27 mouse cellular contexts compared by ENCODE assay signal in genomic region chr16:50063540-50063939, GRCm38 (mm10).
DNase-seq lines count a peak whose midpoint lies in the region; ATAC-seq and TF ChIP-seq lines count a peak whose summit lies in the region.
"Had no signal": no experiment of that assay in that cellular context is flagged by ENCODE, and none has a peak within 500 bp of the region (broad histone marks: within the 10 kb centered on the region; RNA-seq: fewer than 3 reads in every experiment).

No protein-coding gene starts in this region.

- ATAC-seq in megakaryocyte, adult 5-6 weeks (ENCODE audit: poor library complexity, severe bottlenecking), result no peak
- ATAC-seq in hindbrain, embryonic 12.5 days (ENCODE audit: low FRiP score), result no peak
- ATAC-seq: liver, embryonic 12.5 days; liver, postnatal 0 days; lung, postnatal 0 days had no signal

- peaks cover 15% of the 10 kb centered on the region for H3K36me3 ChIP-seq in megakaryocyte, embryonic 14.5 days (replicated peaks; ENCODE audit: low read length)
- no peaks in the 10 kb centered on the region for H3K36me3 ChIP-seq in C2C12 (ENCODE audit: control insufficient read depth, insufficient read depth)
- H3K36me3 ChIP-seq in hindbrain, embryonic 12.5 days, result no peaks in the 10 kb centered on the region
- H3K36me3 ChIP-seq: embryonic facial prominence, embryonic 13.5 days; forebrain, embryonic 12.5 days; liver, embryonic 12.5 days; midbrain, embryonic 10.5 days; neural tube, embryonic 12.5 days had no signal

- H3K9me3 ChIP-seq in megakaryocyte, embryonic 14.5 days, result peaks cover 3% of the 10 kb centered on the region; the same call in 1 of the 2 replicates
- no peaks in the 10 kb centered on the region for H3K9me3 ChIP-seq in hindbrain, embryonic 12.5 days (replicated peaks)
- H3K9me3 ChIP-seq: embryonic facial prominence, embryonic 13.5 days; forebrain, embryonic 12.5 days; liver, embryonic 12.5 days; midbrain, embryonic 10.5 days; neural tube, embryonic 12.5 days had no signal

- 86% methylated on average over 4 of the region's 4 CpGs for WGBS in hindbrain, embryonic 12.5 days

- peak; percentile 39 for DNase-seq in brain, adult 2 months (ENCODE audit: low read depth, low spot score)
- DNase-seq in right cerebral cortex, postnatal 14 days, result no peak
- DNase-seq in spleen, adult 18-20 months, result no peak
- DNase-seq: adrenal gland, adult 8-10 months; cerebellum, adult 9-11 months; gastrocnemius, postnatal 14 days; heart, postnatal 4 days; kidney, adult 18-20 months; kidney, postnatal 4 days; liver, postnatal 0 days; lung, postnatal 4 days; right cerebral cortex, adult 18-20 months had no signal

- no peaks in the 10 kb centered on the region for H3K79me2 ChIP-seq in C2C12 (ENCODE audit: control insufficient read depth, insufficient read depth)

- TF ChIP-seq CTCF in C2C12 (IDR thresholded peaks at IDR 0.05; ENCODE audit: control insufficient read depth, insufficient read depth, insufficient read length), result no peak

- no peak overlapping the region for H3K4me2 ChIP-seq in hindbrain, embryonic 12.5 days (replicated peaks)
- H3K4me2 ChIP-seq: embryonic facial prominence, embryonic 13.5 days; forebrain, embryonic 12.5 days; heart, embryonic 11.5 days; hindbrain, embryonic 14.5 days; liver, embryonic 12.5 days; neural tube, embryonic 12.5 days had no signal

- H3K79me3 ChIP-seq in C2C12 (ENCODE audit: low read depth), result no peaks in the 10 kb centered on the region

- H3K9ac ChIP-seq in hindbrain, embryonic 12.5 days, result no peak overlapping the region
- H3K9ac ChIP-seq: embryonic facial prominence, embryonic 13.5 days; forebrain, embryonic 12.5 days; hindbrain, embryonic 14.5 days; liver, embryonic 12.5 days; liver, postnatal 0 days; neural tube, embryonic 12.5 days had no signal

- H3ac ChIP-seq in C2C12 (ENCODE audit: control insufficient read depth, insufficient read length, low read depth), result no peak overlapping the region

- no peak overlapping the region for H3K27ac ChIP-seq in hindbrain, embryonic 12.5 days
- H3K27ac ChIP-seq: embryonic facial prominence, embryonic 13.5 days; forebrain, embryonic 12.5 days; hindbrain, embryonic 14.5 days; kidney, postnatal 0 days; liver, embryonic 12.5 days; midbrain, embryonic 10.5 days; neural tube, embryonic 12.5 days had no signal

- H3K27me3 ChIP-seq in megakaryocyte, embryonic 14.5 days (replicated peaks), result no peaks in the 10 kb centered on the region
- no peaks in the 10 kb centered on the region for H3K27me3 ChIP-seq in C2C12 (ENCODE audit: control insufficient read depth, insufficient read depth, insufficient read length)
- H3K27me3 ChIP-seq in hindbrain, embryonic 12.5 days, result no peaks in the 10 kb centered on the region
- H3K27me3 ChIP-seq: embryonic facial prominence, embryonic 13.5 days; forebrain, embryonic 12.5 days; liver, embryonic 12.5 days; neural tube, embryonic 12.5 days had no signal

- peaks cover 50% of the 10 kb centered on the region for H3K4me1 ChIP-seq in megakaryocyte, embryonic 14.5 days
- H3K4me1 ChIP-seq in hindbrain, embryonic 12.5 days, result no peaks in the 10 kb centered on the region
- H3K4me1 ChIP-seq: embryonic facial prominence, embryonic 13.5 days; forebrain, embryonic 12.5 days; midbrain, embryonic 10.5 days; neural tube, embryonic 12.5 days had no signal

- peak overlapping the region; percentile 19 for H3K4me3 ChIP-seq in megakaryocyte, embryonic 14.5 days (replicated peaks)
- no peak overlapping the region for H3K4me3 ChIP-seq in C2C12 (ENCODE audit: insufficient read depth, poor library complexity, severe bottlenecking)
- H3K4me3 ChIP-seq in hindbrain, embryonic 12.5 days, result no peak overlapping the region
- H3K4me3 ChIP-seq: embryonic facial prominence, embryonic 13.5 days; erythroblast, embryonic 14.5 days; forebrain, embryonic 12.5 days; liver, embryonic 12.5 days; midbrain, embryonic 10.5 days; myocyte; neural tube, embryonic 12.5 days had no signal

TF ChIP-seq in C2C12, 6 proteins besides CTCF, POLR2A, EP300 and RAD21:
- peak; percentile 53 for TF ChIP-seq FOSL1 (IDR thresholded peaks at IDR 0.05; ENCODE audit: insufficient read depth, low read length, poor library complexity, severe bottlenecking)
- TF ChIP-seq MYOG (IDR thresholded peaks at IDR 0.05; ENCODE audit: control insufficient read depth, extremely low read depth, insufficient read length), result no peak
- TF ChIP-seq MAX (IDR thresholded peaks at IDR 0.05), result peak; percentile 65
- no peak for TF ChIP-seq CEBPB (IDR thresholded peaks at IDR 0.05; ENCODE audit: low read depth)
